Mouse (Mus musculus) lung, postnatal 14 days (tissue): Measurements from ENCODE around the gene Nrl.

Experiments used
- DNase-seq: peaks from one replicate; pipeline ENCODE4 v3.0.0; 2021

Gene Nrl

DNA sequence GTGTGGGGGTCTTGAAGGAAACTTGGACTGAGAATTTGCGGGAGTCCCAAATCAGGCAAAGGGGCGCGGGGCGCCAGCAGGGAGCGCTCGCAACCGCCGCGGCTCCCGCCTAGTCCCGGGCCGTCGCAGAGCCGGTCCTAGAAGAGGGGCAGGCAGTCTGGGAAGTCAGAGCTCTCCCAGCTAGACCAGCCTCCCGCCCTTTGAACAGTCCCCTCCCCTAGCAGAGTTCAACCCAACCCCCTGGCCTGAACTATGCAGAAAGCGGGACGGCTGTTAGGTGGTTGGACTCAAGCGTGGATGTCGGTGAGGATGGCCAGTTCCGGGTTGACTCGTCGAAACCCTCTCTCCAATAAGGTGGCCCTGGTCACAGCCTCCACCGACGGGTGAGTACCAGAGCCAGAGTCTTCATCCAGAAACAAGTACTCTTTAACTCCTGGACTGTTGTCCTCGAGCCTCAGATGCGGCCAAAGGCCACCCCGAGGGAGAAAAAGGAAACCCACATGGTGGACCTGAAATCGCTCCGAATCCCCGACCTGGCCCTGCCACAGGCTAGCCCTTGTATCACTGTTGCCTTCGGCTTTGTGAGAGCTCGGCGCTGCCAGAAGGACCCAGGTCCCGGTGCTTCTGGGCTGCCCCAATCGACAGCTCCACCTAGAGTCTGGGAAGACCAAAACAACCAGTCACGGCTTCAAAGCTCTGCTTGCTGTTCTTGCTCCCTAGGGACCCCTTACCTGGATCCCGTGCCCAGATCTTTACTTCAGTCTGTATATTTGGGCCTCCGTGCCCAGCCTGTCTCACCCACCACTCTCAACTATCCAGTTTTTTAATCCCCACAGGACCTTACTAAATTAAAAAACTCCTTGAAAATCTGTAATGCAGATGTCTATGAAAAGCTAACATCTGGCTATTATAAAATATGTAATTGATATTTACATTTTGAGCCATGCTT, 45.9 kb downstream of the Nrl start, which contains the start of gene Dhrs4:
TSS of gene Dhrs4 (plus strand) at position 108 of the 949 bp plus-strand sequence.
- DNase-seq, result peak; percentile 78

DNA sequence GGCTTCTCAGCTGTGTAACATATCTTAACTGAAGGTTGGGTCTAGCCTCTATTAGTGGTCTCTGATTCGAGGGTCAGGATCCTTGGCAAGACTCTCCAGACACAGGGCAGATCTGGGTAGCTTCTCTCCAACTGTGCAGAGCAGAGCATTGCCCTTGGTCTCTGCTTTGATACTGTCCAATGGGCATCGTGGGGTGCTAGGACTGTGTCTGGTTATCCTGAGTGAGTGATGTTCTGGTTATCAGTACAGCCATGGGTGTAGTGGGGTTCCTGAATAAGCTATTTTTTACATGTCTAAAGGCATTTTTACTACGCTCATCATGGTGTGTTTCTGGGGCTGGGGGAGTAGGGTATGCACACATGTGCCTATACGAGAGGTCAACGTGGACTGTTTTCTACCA, 47.0 kb downstream of the Nrl start:
- DNase-seq, result no peak

DNA sequence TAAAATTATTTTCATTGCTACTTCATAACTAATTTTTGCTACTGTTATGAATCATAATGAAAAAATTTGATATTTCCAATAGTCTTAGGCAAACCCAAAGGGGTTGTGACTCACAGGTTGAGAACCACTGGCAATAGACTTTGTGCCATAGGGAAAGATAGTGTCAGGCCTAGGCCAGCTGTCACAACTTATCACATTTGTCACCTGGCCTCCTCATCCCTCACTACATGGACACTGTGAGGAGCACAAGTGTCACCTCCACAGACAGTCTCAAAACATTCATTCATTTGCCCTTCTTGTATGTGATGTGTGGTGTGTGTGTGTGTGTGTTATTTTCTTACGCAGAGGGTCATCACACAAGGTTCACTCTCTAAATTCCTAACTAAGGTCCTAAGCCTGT, 47.4 kb downstream of the Nrl start:
- no peak for DNase-seq

DNA sequence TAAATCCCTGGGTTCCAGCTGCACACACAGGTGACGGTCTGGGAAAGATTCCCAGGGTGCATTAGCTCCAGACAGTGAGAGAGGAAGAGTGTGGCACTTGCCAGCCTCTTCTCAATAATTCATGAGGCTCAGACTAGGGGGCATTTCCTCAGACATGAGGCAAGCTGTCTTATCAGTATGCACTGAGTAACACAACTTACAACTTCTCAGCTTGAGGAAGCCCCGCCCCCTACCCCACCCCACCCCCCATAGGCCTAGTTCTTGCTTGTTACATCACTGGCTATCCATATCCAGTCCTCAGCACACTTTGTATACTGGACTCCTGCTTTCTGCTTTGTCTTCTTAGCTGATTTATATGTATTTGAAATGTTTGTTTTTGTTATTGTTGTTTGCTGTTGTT, 49.1 kb downstream of the Nrl start:
- no peak for DNase-seq

DNA sequence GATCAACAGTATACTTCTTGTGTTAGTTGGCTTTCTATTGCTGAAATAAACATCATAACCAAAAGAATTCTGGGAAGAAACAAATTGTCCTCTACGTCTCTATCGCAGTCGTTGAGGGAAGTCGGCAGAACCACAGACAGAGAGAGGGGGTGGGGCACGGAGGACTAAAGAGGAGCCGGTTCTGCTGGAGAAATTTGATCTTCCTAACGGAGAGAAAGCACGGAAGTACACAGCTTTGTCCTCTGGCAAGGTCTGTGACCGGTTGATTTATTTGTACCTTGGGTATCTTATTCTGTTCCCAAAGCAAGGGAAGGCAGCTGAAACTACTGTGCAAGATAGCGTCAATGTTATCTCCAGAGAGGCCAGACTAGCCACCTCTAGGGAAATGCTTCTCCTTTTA, 54.0 kb downstream of the Nrl start:
- DNase-seq, result peak; percentile 26

DNA sequence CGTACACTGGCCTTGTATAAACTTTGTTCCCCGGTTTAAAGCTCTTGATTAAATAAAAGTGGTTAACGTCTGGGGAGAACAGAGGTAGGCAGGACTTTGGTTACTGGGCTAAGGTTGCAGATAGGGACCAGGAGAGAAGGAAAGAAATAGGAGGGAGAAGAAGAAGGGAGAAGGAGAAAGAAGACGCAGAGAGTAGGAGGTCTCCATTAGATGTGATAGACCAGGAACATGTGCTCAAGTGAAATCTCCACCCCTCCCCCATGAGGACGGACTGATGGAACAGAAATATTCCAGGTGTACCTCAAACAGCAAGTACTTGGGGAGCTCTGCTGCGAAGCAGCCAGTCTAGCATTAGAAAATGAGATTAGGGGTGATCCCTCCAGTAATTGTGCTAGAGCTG, 55.0 kb downstream of the Nrl start:
- no peak for DNase-seq

DNA sequence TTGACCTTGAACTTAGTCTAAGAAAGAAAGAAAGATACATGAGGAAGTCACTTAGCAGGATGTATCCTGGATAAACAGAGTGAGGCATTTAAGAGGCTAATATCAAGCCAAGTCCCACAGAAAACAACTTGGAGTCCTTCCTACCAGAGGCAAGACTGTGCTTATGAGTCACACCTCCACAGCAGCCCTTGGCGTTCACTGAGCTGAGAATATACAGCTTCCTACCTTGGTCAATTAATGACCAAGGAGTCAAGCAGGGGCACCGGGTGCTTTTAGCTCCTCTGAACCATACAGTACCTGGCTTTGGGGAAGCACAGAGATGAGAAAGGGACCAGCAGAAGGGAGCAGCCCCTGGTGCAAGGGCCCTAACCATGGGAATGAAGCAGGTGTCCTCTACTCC, 55.7 kb downstream of the Nrl start:
- DNase-seq, result no peak
